Mouse (Mus musculus): ENCODE measurements around the gene Scamp1. TPM values are rescaled to one million over a fixed set of nuclear protein-coding genes. Genes with fewer than 3 reads are reported as not detected.
A peak's percentile ranks its signal among the peaks of the same experiment; 100 is the strongest.

Scamp1 gene
- total and polyA plus RNA-seq, 2 experiments from 2014 or later, result 14.9 to 20.9 TPM

- H3K9me3 ChIP-seq (replicated peaks; ENCODE audit: control insufficient read depth, low read length), result no peaks in the 10 kb centered on the region
- no peak for TF ChIP-seq CTCF (IDR thresholded peaks at IDR 0.05; ENCODE audit: low read depth)
- no peak for TF ChIP-seq EP300 (IDR thresholded peaks at IDR 0.05; ENCODE audit: low read depth)
- no peak overlapping the region for H3K9ac ChIP-seq (replicated peaks; ENCODE audit: low read depth, low read length)
- H3K27me3 ChIP-seq (ENCODE audit: control insufficient read depth, insufficient read depth, low read length), result no peaks in the 10 kb centered on the region
- WGBS, result 80% methylated on average over 5 of the region's 5 CpGs
- H3K36me3 ChIP-seq (replicated peaks; ENCODE audit: control insufficient read depth, insufficient read depth, low read length), result no peaks in the 10 kb centered on the region
- no peak overlapping the region for H3K27ac ChIP-seq (ENCODE audit: low read depth)
- no peak overlapping the region for H3K4me2 ChIP-seq (ENCODE audit: low read depth, low read length)
- ATAC-seq (ENCODE audit: insufficient read depth, low read depth) (no peak), DNase-seq (ENCODE audit: low spot score) (no peak)
- H3K4me1 ChIP-seq (ENCODE audit: control insufficient read depth, insufficient read depth), result peaks cover 6% of the 10 kb centered on the region
- no peak overlapping the region for H3K4me3 ChIP-seq (ENCODE audit: low read depth, low read length)
Measured at GRCm38 (mm10) chr13:94168319-94168718, 117.3 kb downstream of the Scamp1 start.

GRCm38 (mm10) chr13:94164501-94164900 is 121.2 kb downstream of the Scamp1 start:
- Histone ChIP-seq H3K4me1 (ENCODE audit: control insufficient read depth, insufficient read depth) (peaks cover under 1% of the 10 kb centered on the region; the same call in 1 of the 2 replicates), H3K4me3 (ENCODE audit: low read depth, low read length) (no peak overlapping the region), H3K4me2 (ENCODE audit: low read depth, low read length) (no peak overlapping the region), H3K27me3 (ENCODE audit: control insufficient read depth, insufficient read depth, low read length) (no peaks in the 10 kb centered on the region), H3K9ac (replicated peaks; ENCODE audit: low read depth, low read length) (no peak overlapping the region), H3K36me3 (replicated peaks; ENCODE audit: control insufficient read depth, insufficient read depth, low read length) (no peaks in the 10 kb centered on the region), H3K9me3 (replicated peaks; ENCODE audit: control insufficient read depth, low read length) (no peaks in the 10 kb centered on the region), H3K27ac (ENCODE audit: low read depth) (no peak overlapping the region)
- WGBS, result 60% methylated on average over 6 of the region's 6 CpGs
- TF ChIP-seq CTCF (IDR thresholded peaks at IDR 0.05; ENCODE audit: low read depth) (no peak), EP300 (IDR thresholded peaks at IDR 0.05; ENCODE audit: low read depth) (no peak)
- DNase-seq (ENCODE audit: low spot score) (no peak), ATAC-seq (ENCODE audit: insufficient read depth, low read depth) (no peak)

- peaks cover 8% of the 10 kb centered on the region for H3K4me1 ChIP-seq (ENCODE audit: control insufficient read depth, insufficient read depth)
- DNase-seq (ENCODE audit: low spot score), result no peak
- WGBS, result 69% methylated on average over 7 of the region's 7 CpGs
Measured at GRCm38 (mm10) chr13:94159478-94160220, 126.0 kb downstream of the Scamp1 start.

GRCm38 (mm10) chr13:94158864-94159477 is 126.7 kb downstream of the Scamp1 start:
- H3K9me3 ChIP-seq (replicated peaks; ENCODE audit: control insufficient read depth, low read length), result no peaks in the 10 kb centered on the region
- DNase-seq (ENCODE audit: low spot score) (no peak), ATAC-seq (ENCODE audit: insufficient read depth, low read depth) (peak; percentile 44; the same call in 1 of the 2 replicates)
- WGBS, result 32% methylated on average over 6 of the region's 6 CpGs
- H3K36me3 ChIP-seq (replicated peaks; ENCODE audit: control insufficient read depth, insufficient read depth, low read length), result no peaks in the 10 kb centered on the region
- peak overlapping the region; percentile 24 for H3K27ac ChIP-seq (ENCODE audit: low read depth)
- H3K27me3 ChIP-seq (ENCODE audit: control insufficient read depth, insufficient read depth, low read length), result no peaks in the 10 kb centered on the region
- H3K4me2 ChIP-seq (ENCODE audit: low read depth, low read length), result no peak overlapping the region
- no peak overlapping the region for H3K4me3 ChIP-seq (ENCODE audit: low read depth, low read length)
- peaks cover 8% of the 10 kb centered on the region for H3K4me1 ChIP-seq (ENCODE audit: control insufficient read depth, insufficient read depth)
- H3K9ac ChIP-seq (replicated peaks; ENCODE audit: low read depth, low read length), result no peak overlapping the region
- TF ChIP-seq CTCF (IDR thresholded peaks at IDR 0.05; ENCODE audit: low read depth), result no peak
- TF ChIP-seq EP300 (IDR thresholded peaks at IDR 0.05; ENCODE audit: low read depth), result no peak

More at GRCm38 (mm10) chr13:94159478-94160220, 126.0 kb downstream of the Scamp1 start:
- no peak overlapping the region for H3K9ac ChIP-seq (replicated peaks; ENCODE audit: low read depth, low read length)
- H3K9me3 ChIP-seq (replicated peaks; ENCODE audit: control insufficient read depth, low read length), result no peaks in the 10 kb centered on the region
- TF ChIP-seq CTCF (IDR thresholded peaks at IDR 0.05; ENCODE audit: low read depth) (no peak), EP300 (IDR thresholded peaks at IDR 0.05; ENCODE audit: low read depth) (no peak)
- H3K4me3 ChIP-seq (ENCODE audit: low read depth, low read length), result no peak overlapping the region
- H3K27me3 ChIP-seq (ENCODE audit: control insufficient read depth, insufficient read depth, low read length), result no peaks in the 10 kb centered on the region
- H3K27ac ChIP-seq (ENCODE audit: low read depth), result peak overlapping the region; percentile 24
- H3K36me3 ChIP-seq (replicated peaks; ENCODE audit: control insufficient read depth, insufficient read depth, low read length), result no peaks in the 10 kb centered on the region
- no peak overlapping the region for H3K4me2 ChIP-seq (ENCODE audit: low read depth, low read length)
- ATAC-seq (ENCODE audit: insufficient read depth, low read depth), result no peak

- peaks cover 8% of the 10 kb centered on the region for H3K4me1 ChIP-seq (ENCODE audit: control insufficient read depth, insufficient read depth)
- 60% methylated on average over 9 of the region's 9 CpGs for WGBS
- H3K9me3 ChIP-seq (replicated peaks; ENCODE audit: control insufficient read depth, low read length), result no peaks in the 10 kb centered on the region
- H3K9ac ChIP-seq (replicated peaks; ENCODE audit: low read depth, low read length), result no peak overlapping the region
- no peak overlapping the region for H3K4me3 ChIP-seq (ENCODE audit: low read depth, low read length)
- H3K36me3 ChIP-seq (replicated peaks; ENCODE audit: control insufficient read depth, insufficient read depth, low read length), result no peaks in the 10 kb centered on the region
- H3K27me3 ChIP-seq (ENCODE audit: control insufficient read depth, insufficient read depth, low read length), result no peaks in the 10 kb centered on the region
- ATAC-seq (ENCODE audit: insufficient read depth, low read depth), result no peak
- no peak for DNase-seq (ENCODE audit: low spot score)
- no peak overlapping the region for H3K27ac ChIP-seq (ENCODE audit: low read depth)
- TF ChIP-seq CTCF (IDR thresholded peaks at IDR 0.05; ENCODE audit: low read depth) (no peak), EP300 (IDR thresholded peaks at IDR 0.05; ENCODE audit: low read depth) (no peak)
- no peak overlapping the region for H3K4me2 ChIP-seq (ENCODE audit: low read depth, low read length)
Measured at GRCm38 (mm10) chr13:94155657-94156429, 129.8 kb downstream of the Scamp1 start.
